Mouse (Mus musculus): ENCODE data around the gene Endod1. TPM values are rescaled to one million over a fixed set of nuclear protein-coding genes. Genes with fewer than 3 reads are reported as not detected.

Gene Endod1
- polyA plus RNA-seq, 1 experiment from 2014 or later = 24.9 TPM

DNA sequence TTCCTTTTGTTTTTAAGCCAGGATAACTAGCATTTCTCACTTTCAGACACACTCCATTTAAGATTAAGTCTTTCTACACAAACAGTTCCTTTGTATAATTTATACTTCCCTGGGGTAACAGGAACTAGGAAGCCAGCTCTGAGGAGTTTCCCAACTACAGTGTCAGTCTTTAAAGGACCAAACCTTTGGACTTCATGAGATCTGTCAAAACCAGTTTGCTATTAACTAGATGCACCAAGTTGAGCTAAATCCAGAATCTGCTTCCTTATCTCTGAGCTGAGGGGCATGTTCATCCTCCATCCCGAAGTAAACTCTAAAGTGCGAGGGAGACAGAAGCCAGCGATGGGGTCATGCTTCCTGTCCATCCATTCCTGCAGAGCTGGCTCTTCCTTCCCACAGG lies 74.0 kb downstream of the Endod1 start:
- H3K9me3 ChIP-seq (ENCODE audit: control insufficient read depth, low read length) = no peaks in the 10 kb centered on the region
- no peaks in the 10 kb centered on the region for H3K36me3 ChIP-seq (ENCODE audit: control insufficient read depth, insufficient read depth, low read length)
- H3K27me3 ChIP-seq (replicated peaks; ENCODE audit: control insufficient read depth, insufficient read depth, low read length) = no peaks in the 10 kb centered on the region
- no peak overlapping the region for H3K4me3 ChIP-seq (ENCODE audit: low read length)
- no peaks in the 10 kb centered on the region for H3K4me1 ChIP-seq (ENCODE audit: control insufficient read depth, insufficient read depth, low read length)
- 72% methylated on average over 3 of the region's 3 CpGs for WGBS
- no peak overlapping the region for H3K27ac ChIP-seq (ENCODE audit: low read length)
- no peak overlapping the region for H3K4me2 ChIP-seq (ENCODE audit: low read depth, low read length)
- ATAC-seq = peak; percentile 48; the same call in 1 of the 2 replicates
- H3K9ac ChIP-seq (ENCODE audit: low read depth, low read length) = no peak overlapping the region

DNA sequence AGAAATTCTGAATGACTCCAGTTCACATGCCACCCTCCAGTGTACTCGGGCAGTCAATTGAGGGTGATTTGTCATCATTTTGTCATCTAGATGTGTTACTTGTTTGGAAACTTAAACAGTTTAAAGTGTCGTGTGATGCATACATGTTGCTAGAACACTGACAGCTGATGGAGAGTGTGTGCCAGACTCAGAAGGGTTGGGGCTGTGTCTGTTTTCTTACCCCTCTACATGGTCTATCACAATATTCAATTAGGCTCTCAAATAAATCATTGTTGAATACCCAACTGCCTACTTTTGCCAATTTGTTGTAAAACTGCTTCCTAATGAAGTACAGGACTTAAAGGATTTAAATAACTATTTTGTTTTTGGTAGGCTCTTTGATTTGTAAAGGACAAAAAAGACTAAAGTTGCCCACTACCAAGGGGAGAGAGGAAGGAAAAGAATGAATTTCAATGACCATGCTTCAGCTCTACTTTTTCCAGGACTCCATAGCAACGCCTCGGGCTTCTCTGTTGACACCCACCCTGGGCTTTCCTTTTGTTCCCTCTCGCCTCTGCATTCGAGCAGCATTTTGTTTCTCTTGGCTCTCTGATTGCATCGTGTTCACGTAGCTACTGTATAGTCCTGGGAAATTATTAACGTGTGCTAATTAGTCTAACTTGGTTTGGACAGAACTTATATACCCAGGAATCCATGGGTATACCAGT lies 76.9 kb downstream of the Endod1 start:
- Histone ChIP-seq H3K9me3 (ENCODE audit: control insufficient read depth, low read length) (no peaks in the 10 kb centered on the region), H3K27me3 (replicated peaks; ENCODE audit: control insufficient read depth, insufficient read depth, low read length) (no peaks in the 10 kb centered on the region), H3K27ac (ENCODE audit: low read length) (no peak overlapping the region), H3K4me2 (ENCODE audit: low read depth, low read length) (no peak overlapping the region), H3K4me1 (ENCODE audit: control insufficient read depth, insufficient read depth, low read length) (0 out of 2 replicates have a peak, but pooled peaks cover 5% of the 10 kb centered on the region), H3K36me3 (ENCODE audit: control insufficient read depth, insufficient read depth, low read length) (no peaks in the 10 kb centered on the region), H3K9ac (ENCODE audit: low read depth, low read length) (no peak overlapping the region), H3K4me3 (ENCODE audit: low read length) (no peak overlapping the region)
- ATAC-seq = no peak
- WGBS = 73% methylated on average over 9 of the region's 9 CpGs

Other genes starting within 250 kb of the Endod1 start
- gene Sesn3, start 106.4 kb downstream of the Endod1 start, polyA plus RNA-seq (2015; fragmentation: Nextera tagmentation; extraction: Ambion mirVana) = 10.4 and 10.6 TPM in 2 replicates
- gene Kdm4d, start 119.0 kb upstream of the Endod1 start, polyA plus RNA-seq (2015; fragmentation: Nextera tagmentation; extraction: Ambion mirVana) = 0.22 and 0.28 TPM in 2 replicates
- gene Cwc15, start 119.1 kb upstream of the Endod1 start, polyA plus RNA-seq (2015; fragmentation: Nextera tagmentation; extraction: Ambion mirVana) = 124 and 133 TPM in 2 replicates

All from intestine, embryonic 16.5 days (tissue).